Mouse (Mus musculus) intestine, embryonic 15.5 days (tissue): ENCODE measurements around the gene Prss54. TPM values are rescaled to one million over a fixed set of nuclear protein-coding genes. Genes with fewer than 3 reads are reported as not detected.
"Not testable (repeated sequence)": the region's sequence is repeated elsewhere in the genome, so short reads cannot be mapped to it uniquely, and the experiment has no call there.

Source experiments
- ATAC-seq: fragments of 200-750 bp; cut with Nextera tagmentation; 2 replicates; pipeline ENCODE4 v1.8.0; 2017; ENCODE audit warnings: moderate TSS enrichment, moderate library complexity
- H3K27ac ChIP-seq: fragments of 300-500 bp; sonication (generic); 2 replicates; pipeline ENCODE4 v1.5.1; 2015; ENCODE audit warnings: mild to moderate bottlenecking, inconsistent platforms
- H3K27me3 ChIP-seq: fragments of 300-500 bp; sonication (generic); replicated peaks from 2 replicates; pipeline ENCODE4 v1.6.1; 2015; ENCODE audit warnings: inconsistent platforms
- H3K36me3 ChIP-seq: fragments of 300-500 bp; sonication (generic); 2 replicates; pipeline ENCODE4 v1.6.1; 2015; ENCODE audit warnings: inconsistent platforms
- H3K4me1 ChIP-seq: fragments of 300-500 bp; sonication (generic); replicated peaks from 2 replicates; pipeline ENCODE4 v1.6.1; 2015; ENCODE audit warnings: inconsistent platforms
- H3K4me2 ChIP-seq: fragments of 300-500 bp; sonication (generic); replicated peaks from 2 replicates; pipeline ENCODE4 v1.6.1; 2015; ENCODE audit warnings: mild to moderate bottlenecking, inconsistent platforms
- H3K4me3 ChIP-seq: fragments of 300-500 bp; sonication (generic); replicated peaks from 2 replicates; pipeline ENCODE4 v1.5.1; 2015; ENCODE audit warnings: inconsistent platforms
- H3K9ac ChIP-seq: fragments of 300-500 bp; sonication (generic); 2 replicates; pipeline ENCODE4 v1.6.1; 2015; ENCODE audit warnings: inconsistent platforms
- H3K9me3 ChIP-seq: fragments of 300-500 bp; sonication (generic); 2 replicates; pipeline ENCODE4 v1.6.1; 2016; ENCODE audit warnings: inconsistent platforms
- WGBS: fragments of 180-500 bp; shearing (Covaris S2); methylation state at CpG from one replicate; pipeline ENCODE4 v1.1.7; 2015; 5-methylcytosine and 5-hydroxymethylcytosine counted together
- polyA plus RNA-seq: library from polyadenylated mRNA; unstranded; fragments of >200 nt; fragmentation: Nextera tagmentation; extraction: Ambion mirVana; gene quantifications from 2 replicates; pipeline ENCODE4 v1.2.1, GENCODE M21; 2015

The Prss54 gene
- not detected in 2 replicates for polyA plus RNA-seq

DNA sequence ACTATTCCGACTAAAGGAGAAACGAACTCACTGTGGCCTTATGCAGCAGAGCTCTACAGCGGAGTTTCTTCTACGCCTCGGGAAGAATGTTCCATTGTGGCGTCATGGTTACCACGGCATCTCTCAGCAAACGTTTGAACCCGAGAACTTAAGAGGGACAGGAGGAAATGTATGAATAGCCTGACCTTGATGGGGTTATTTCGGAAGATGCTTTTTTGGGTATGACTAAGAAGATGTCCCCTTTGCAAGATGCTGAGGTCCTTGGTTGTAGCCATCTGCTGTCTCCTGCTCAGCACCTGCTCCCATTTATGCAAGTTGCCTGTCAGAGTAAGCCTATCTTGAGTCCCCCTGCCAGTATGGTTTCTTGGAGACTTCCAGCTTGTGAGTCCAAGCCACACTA lies at the start of gene Prss54:
Gene Prss54 (minus strand): TSS at position 101 of the 400 bp plus-strand sequence.
- Histone ChIP-seq H3K9ac (no peak within 1 kb of the TSS), H3K27me3 (no peaks in the 10 kb centered on the region), H3K9me3 (no peaks in the 10 kb centered on the region; the same call in 1 of the 2 replicates), H3K36me3 (no peaks in the 10 kb centered on the region), H3K4me3 (no peak within 1 kb of the TSS), H3K27ac (no peak within 1 kb of the TSS), H3K4me2 (no peak within 1 kb of the TSS), H3K4me1 (no peaks in the 10 kb centered on the region)
- WGBS, result 80% methylated on average over 10 of the region's 10 CpGs
- ATAC-seq, result no peak

DNA sequence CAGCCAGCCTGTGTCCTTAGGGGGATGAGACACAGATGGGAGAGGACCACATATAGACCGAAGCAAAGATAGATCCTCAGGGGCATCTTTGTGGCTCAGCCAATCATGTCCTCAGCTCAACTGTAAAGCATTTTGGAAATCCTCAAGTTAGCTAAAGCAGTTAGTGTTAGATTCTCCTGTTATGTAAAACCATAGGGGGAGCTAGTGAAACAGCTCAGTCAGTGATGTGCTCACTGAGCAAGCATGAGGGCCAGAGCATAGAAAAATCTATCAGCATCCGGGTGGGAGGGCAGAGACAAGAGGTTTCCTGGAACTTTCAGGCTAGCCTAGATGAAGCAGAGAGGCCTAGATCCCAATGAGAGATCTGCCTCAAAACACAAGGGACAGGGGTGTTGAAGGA lies 48.7 kb upstream of the Prss54 start:
- ATAC-seq, result no peak
- 86% methylated on average over 2 of the region's 2 CpGs for WGBS
- H3K4me1 ChIP-seq, result no peaks in the 10 kb centered on the region

DNA sequence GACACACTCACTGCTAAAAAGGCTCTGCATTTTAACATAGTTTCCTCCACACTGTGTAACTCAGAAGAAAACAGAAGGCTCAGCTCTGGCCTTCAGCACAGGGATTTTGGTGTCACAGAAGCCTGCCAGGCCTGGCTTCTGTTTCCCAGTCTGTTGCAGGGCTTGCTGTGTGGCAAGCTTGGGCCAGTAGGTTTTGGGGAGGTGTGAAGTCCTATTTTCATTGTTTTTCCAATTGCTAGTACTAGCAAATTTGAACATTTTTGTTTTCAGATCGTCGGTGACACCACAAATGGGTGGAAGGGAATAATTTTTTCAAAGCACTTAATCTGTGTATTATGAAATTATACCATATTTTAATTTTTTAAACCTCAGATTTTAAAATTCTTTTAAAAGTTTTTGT lies 43.9 kb upstream of the Prss54 start:
- no peaks in the 10 kb centered on the region for H3K36me3 ChIP-seq
- no peak overlapping the region for H3K4me3 ChIP-seq
- H3K9me3 ChIP-seq, result no peaks in the 10 kb centered on the region
- H3K4me2 ChIP-seq, result no peak overlapping the region
- H3K4me1 ChIP-seq, result no peaks in the 10 kb centered on the region
- no peak for ATAC-seq
- H3K27me3 ChIP-seq, result no peaks in the 10 kb centered on the region
- 91% methylated on average over 2 of the region's 2 CpGs for WGBS
- H3K9ac ChIP-seq, result no peak overlapping the region
- no peak overlapping the region for H3K27ac ChIP-seq

More for the DNA sequence above, 48.7 kb upstream of the Prss54 start:
- Histone ChIP-seq H3K36me3 (no peaks in the 10 kb centered on the region), H3K9ac (no peak overlapping the region), H3K27me3 (no peaks in the 10 kb centered on the region), H3K9me3 (no peaks in the 10 kb centered on the region), H3K27ac (no peak overlapping the region), H3K4me3 (no peak overlapping the region), H3K4me2 (no peak overlapping the region)

DNA sequence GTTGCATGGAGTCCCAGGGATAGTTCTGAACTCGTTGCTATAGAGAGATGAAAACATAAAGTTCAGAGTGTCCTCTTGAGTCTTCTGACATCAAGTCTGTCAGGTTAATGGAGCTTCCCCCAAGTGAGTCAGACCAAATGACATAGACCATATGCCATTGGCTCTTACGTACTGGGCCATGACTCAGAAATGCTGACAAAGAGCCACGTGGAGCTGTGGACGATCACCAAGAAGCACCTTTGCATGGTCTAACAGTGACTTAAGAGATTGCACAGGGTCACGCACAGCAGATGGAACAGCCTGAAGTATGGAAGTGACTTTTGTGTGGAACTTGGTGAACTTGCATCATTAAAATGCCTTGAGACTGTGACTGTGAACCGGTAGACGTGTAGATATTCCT lies 40.2 kb upstream of the Prss54 start:
- Histone ChIP-seq H3K4me2 (no peak overlapping the region), H3K36me3 (no peaks in the 10 kb centered on the region), H3K4me3 (no peak overlapping the region), H3K27me3 (peaks cover 7% of the 10 kb centered on the region; the same call in 1 of the 2 replicates), H3K9ac (no peak overlapping the region), H3K27ac (no peak overlapping the region), H3K4me1 (no peaks in the 10 kb centered on the region), H3K9me3 (no peaks in the 10 kb centered on the region)
- ATAC-seq, result no peak
- 89% methylated on average over 7 of the region's 7 CpGs for WGBS

DNA sequence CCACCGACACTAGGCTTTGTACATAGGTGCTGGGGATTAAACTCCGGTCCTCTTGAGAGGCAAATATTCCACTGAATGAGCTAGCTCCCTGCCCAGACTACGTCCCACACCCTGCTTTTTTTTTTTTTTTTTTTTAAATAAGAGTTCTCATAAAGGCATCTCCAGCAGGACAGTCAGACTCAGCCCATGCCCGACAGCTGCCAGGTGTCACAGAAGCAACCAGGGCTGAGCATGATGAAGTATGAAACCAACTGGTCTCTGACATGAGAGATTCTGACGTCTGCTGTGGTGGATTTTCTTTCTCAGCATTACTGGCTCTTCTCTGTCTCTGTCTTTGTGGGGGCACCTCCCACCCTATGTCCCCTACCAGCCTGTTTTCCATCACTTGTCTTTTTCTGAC lies 35.6 kb upstream of the Prss54 start:
- H3K4me2 ChIP-seq, result peak overlapping the region; percentile 37; the same call in 1 of the 2 replicates
- no peaks in the 10 kb centered on the region for H3K36me3 ChIP-seq
- WGBS, result 58% methylated on average over 5 of the region's 5 CpGs
- no peak overlapping the region for H3K4me3 ChIP-seq
- H3K27ac ChIP-seq, result no peak overlapping the region
- H3K9me3 ChIP-seq, result no peaks in the 10 kb centered on the region
- no peak for ATAC-seq
- H3K27me3 ChIP-seq, result peaks cover 7% of the 10 kb centered on the region; the same call in 1 of the 2 replicates
- no peaks in the 10 kb centered on the region for H3K4me1 ChIP-seq
- H3K9ac ChIP-seq, result no peak overlapping the region

DNA sequence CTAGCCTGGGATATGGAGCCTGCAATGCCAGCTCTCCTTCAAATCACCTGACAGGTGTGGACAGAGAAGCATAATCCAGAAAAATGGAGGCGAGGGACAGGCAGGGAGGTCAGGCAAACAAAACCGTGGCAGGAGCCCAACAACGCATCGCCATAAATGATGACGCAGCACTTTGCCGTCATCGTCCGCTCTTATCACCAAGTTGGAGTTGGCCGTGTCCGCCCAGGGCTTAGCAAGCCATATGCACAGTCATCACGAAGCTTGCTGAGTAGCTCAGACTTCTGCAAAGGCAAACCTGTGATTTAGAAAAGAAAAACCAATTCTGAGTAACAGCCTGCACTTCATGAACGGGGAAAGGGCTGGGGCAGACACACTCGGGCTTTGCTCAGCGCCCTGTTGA lies 34.6 kb upstream of the Prss54 start:
- Histone ChIP-seq H3K27ac (no peak overlapping the region), H3K4me1 (no peaks in the 10 kb centered on the region), H3K27me3 (peaks cover 7% of the 10 kb centered on the region; the same call in 1 of the 2 replicates), H3K4me2 (no peak overlapping the region), H3K9me3 (no peaks in the 10 kb centered on the region), H3K9ac (no peak overlapping the region), H3K4me3 (no peak overlapping the region), H3K36me3 (no peaks in the 10 kb centered on the region)
- ATAC-seq, result no peak
- 72% methylated on average over 14 of the region's 14 CpGs for WGBS

DNA sequence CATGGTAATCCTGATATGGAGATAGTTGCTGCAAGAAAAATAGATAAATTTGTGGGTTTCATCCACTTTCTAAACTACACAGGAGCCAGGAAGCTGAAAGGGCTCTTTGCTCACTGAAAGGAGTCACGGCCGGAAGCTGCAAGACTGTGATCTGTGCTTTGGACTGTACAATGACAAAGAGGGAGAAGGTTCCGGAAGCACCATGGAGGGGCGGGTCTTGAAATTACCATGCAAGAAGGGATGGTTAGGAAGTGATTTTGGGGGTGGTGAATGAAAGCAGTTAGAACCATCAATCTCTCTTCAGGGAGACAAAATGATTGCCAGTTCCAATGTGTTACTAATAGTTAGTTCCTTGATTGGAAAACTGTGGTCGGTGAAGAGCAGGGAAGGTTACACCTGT lies 33.3 kb upstream of the Prss54 start:
- H3K27ac ChIP-seq, result no peak overlapping the region
- WGBS, result 81% methylated on average over 5 of the region's 5 CpGs
- H3K9ac ChIP-seq, result no peak overlapping the region
- H3K27me3 ChIP-seq, result peaks cover 7% of the 10 kb centered on the region; the same call in 1 of the 2 replicates
- ATAC-seq, result no peak
- no peak overlapping the region for H3K4me2 ChIP-seq
- no peaks in the 10 kb centered on the region for H3K9me3 ChIP-seq
- H3K36me3 ChIP-seq, result no peaks in the 10 kb centered on the region
- H3K4me1 ChIP-seq, result no peaks in the 10 kb centered on the region
- H3K4me3 ChIP-seq, result no peak overlapping the region

DNA sequence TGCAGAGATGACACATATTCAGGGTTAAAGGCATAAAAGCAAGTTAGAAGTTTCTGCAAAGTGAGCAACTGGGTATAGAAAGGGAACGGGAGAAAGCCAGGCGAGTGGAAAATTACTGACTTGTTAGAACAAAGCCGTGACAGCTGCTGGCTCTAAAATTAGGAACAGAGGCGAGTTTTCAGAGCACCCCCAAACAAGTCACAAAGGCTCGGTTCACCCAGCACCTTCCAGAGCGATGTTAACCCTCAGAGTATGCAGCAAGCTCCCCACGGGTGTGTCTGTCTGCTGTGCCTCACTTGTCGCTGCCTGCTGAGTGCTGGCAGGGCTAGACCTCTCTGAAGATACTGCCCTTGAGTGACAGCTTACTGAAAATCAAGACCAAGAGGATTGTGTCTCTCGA lies 31.1 kb upstream of the Prss54 start:
- Histone ChIP-seq H3K9ac (no peak overlapping the region), H3K9me3 (no peaks in the 10 kb centered on the region), H3K27ac (no peak overlapping the region), H3K4me3 (no peak overlapping the region), H3K4me2 (no peak overlapping the region), H3K27me3 (no peaks in the 10 kb centered on the region; the same call in 1 of the 2 replicates), H3K4me1 (no peaks in the 10 kb centered on the region), H3K36me3 (no peaks in the 10 kb centered on the region)
- no peak for ATAC-seq
- WGBS, result 61% methylated on average over 9 of the region's 9 CpGs

DNA sequence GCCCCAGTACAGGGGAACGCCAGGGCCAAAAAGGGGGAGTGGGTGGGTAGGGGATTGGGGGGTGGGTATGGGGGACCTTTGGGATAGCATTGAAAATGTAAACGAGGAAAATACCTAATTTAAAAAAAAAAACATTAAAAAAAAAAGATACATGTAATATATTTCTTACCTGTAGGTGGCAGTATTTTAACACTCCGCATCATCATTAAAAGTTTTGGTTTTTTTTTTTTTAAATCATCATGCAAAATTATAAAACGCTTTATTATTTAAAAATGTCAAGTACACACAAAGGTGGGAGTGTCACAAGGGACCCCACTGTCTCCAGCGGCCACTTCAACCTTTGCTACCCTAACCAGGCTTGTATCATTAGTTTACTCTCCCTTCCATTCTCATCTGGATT lies 30.4 kb upstream of the Prss54 start:
- not testable (repeated sequence) for H3K9me3 ChIP-seq, H3K36me3 ChIP-seq, H3K27ac ChIP-seq, H3K4me1 ChIP-seq, H3K4me2 ChIP-seq, ATAC-seq, H3K4me3 ChIP-seq, H3K9ac ChIP-seq, H3K27me3 ChIP-seq
- WGBS, result 20% methylated on average over 4 of the region's 5 CpGs

DNA sequence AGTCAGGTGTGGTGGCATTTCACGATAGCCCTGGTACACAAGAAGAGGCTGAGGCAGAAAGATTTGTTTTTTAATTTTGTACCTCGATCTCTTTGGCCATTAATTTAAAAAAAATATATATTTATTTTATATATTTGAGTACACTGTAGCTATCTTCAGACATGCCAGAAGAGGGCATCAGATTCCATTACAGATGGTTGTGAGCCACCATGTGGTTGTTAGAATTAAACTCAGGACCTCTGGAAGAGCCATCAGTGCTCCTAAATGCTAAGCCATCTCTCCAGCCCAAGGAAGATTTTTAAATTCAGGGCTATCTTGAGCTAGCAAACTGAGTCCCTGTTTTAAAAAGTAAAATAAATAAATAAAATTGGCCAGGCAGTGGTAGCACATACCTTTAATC lies 26.0 kb upstream of the Prss54 start:
- WGBS, result 71% methylated on average over 2 of the region's 2 CpGs
- no peak for ATAC-seq

DNA sequence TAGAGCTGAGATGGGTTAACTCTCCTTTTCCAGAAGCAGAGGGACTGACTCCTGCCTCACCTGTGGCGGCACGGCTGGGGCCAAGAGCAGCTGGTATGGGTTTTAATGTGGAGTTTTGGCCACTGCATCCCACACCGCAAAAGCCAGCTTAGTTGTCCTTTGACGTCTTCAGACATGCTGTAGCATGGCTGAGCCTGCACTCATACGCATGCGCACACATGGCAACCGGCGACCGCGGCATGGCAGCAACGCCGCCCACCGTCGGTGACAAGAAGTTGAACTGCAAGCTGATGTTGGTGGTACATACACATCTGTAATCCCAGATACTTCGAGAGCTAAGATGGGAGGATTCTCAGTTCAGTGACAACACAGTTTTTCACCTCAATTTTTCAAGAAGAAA lies 25.2 kb upstream of the Prss54 start:
- Histone ChIP-seq H3K9ac (no peak overlapping the region), H3K27me3 (no peaks in the 10 kb centered on the region), H3K27ac (no peak overlapping the region), H3K4me2 (no peak overlapping the region), H3K36me3 (no peaks in the 10 kb centered on the region), H3K9me3 (no peaks in the 10 kb centered on the region), H3K4me3 (no peak overlapping the region), H3K4me1 (no peaks in the 10 kb centered on the region)
- no peak for ATAC-seq
- WGBS, result 72% methylated on average over 15 of the region's 15 CpGs

More for the DNA sequence above, 26.0 kb upstream of the Prss54 start:
- Histone ChIP-seq H3K36me3 (no peaks in the 10 kb centered on the region), H3K4me3 (no peak overlapping the region), H3K4me1 (no peaks in the 10 kb centered on the region), H3K27me3 (no peaks in the 10 kb centered on the region; the same call in 1 of the 2 replicates), H3K27ac (no peak overlapping the region), H3K9me3 (no peaks in the 10 kb centered on the region), H3K9ac (no peak overlapping the region), H3K4me2 (no peak overlapping the region)

DNA sequence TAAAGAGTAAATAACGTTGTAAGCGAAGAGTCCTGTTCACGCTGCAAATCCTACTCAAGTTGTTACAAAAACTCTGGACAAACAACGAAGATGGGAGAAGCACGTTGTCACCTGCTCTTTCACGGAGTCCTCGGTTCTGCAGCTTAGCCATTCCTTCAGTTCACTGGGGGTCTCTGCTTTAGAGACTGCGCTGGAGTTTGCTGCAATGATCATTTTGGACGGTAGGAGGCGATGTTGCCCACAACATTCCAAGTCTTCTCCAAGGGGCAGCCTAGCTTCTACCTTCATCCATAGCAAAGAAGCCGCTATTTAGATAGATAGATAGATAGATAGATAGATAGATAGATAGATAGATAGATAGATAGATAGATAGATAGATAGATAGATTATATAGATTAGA lies 23.7 kb upstream of the Prss54 start:
- ATAC-seq, result no peak
- Histone ChIP-seq H3K4me1 (no peaks in the 10 kb centered on the region), H3K36me3 (no peaks in the 10 kb centered on the region), H3K27me3 (no peaks in the 10 kb centered on the region), H3K9me3 (no peaks in the 10 kb centered on the region), H3K9ac (no peak overlapping the region), H3K4me3 (no peak overlapping the region), H3K4me2 (no peak overlapping the region), H3K27ac (no peak overlapping the region)
- WGBS, result 8% methylated on average over 11 of the region's 11 CpGs

DNA sequence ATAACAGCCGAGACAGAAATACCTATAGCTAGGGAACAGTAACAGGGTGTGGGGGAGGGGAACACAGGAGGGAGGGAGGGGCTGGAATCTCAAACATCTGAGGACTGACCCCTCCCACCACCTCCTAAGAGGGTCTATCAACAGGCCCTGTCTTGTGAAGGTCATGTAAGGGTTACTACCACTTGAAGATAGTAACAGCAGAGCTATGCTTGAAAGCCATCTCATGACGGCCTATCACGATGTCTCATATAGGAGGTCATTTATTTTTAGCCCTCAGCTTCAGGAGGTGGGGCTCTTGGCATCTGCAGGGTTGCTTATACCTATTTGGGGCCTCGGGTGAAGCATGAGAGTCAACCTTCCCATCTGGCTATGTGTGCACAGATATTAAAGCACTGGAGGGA lies 20.7 kb upstream of the Prss54 start:
- Histone ChIP-seq H3K27ac (no peak overlapping the region), H3K4me2 (no peak overlapping the region), H3K4me1 (no peaks in the 10 kb centered on the region), H3K4me3 (no peak overlapping the region), H3K27me3 (no peaks in the 10 kb centered on the region), H3K9me3 (no peaks in the 10 kb centered on the region), H3K9ac (no peak overlapping the region), H3K36me3 (no peaks in the 10 kb centered on the region)
- no peak for ATAC-seq
- 34% methylated on average over 4 of the region's 4 CpGs for WGBS
